Mouse (Mus musculus) liver, embryonic 16.5 days (tissue): ENCODE data around the gene Gm21988. TPM values are rescaled to one million over a fixed set of nuclear protein-coding genes. Genes with fewer than 3 reads are reported as not detected.

Source experiments
- ATAC-seq: fragments of 200-750 bp; cut with Nextera tagmentation; 2 replicates; pipeline ENCODE4 v1.8.0; 2017; ENCODE audit warnings: low read depth, mild to moderate bottlenecking, moderate number of reproducible peaks, moderate library complexity
- H3K27ac ChIP-seq: fragments of 300-500 bp; sonication (generic); 2 replicates; pipeline ENCODE4 v1.5.1; 2014; ENCODE audit warnings: mild to moderate bottlenecking, low read length
- H3K27me3 ChIP-seq: fragments of 300-500 bp; sonication (generic); 2 replicates; pipeline ENCODE4 v1.6.1; 2014; ENCODE audit warnings: low read depth, low read length, mixed read lengths; ENCODE audit not compliant: control insufficient read depth, insufficient read depth
- H3K36me3 ChIP-seq: fragments of 300-500 bp; sonication (generic); 2 replicates; pipeline ENCODE4 v1.6.1; 2014; ENCODE audit warnings: mild to moderate bottlenecking; ENCODE audit not compliant: control insufficient read depth, insufficient read depth
- H3K4me1 ChIP-seq: fragments of 300-500 bp; sonication (generic); 2 replicates; pipeline ENCODE4 v1.6.1; 2014; ENCODE audit warnings: low read depth, low read length, mixed read lengths; ENCODE audit not compliant: control insufficient read depth
- H3K4me2 ChIP-seq: fragments of 300-500 bp; sonication (generic); 2 replicates; pipeline ENCODE4 v1.6.1; 2014; ENCODE audit warnings: low read depth, low read length, mixed read lengths
- H3K4me3 ChIP-seq: fragments of 300-500 bp; sonication (generic); 2 replicates; pipeline ENCODE4 v1.5.1; 2014; ENCODE audit warnings: low read depth, mild to moderate bottlenecking, low read length
- H3K9ac ChIP-seq: fragments of 300-500 bp; sonication (generic); 2 replicates; pipeline ENCODE4 v1.6.1; 2014; ENCODE audit warnings: low read depth, low read length
- H3K9me3 ChIP-seq: fragments of 300-500 bp; sonication (generic); replicated peaks from 2 replicates; pipeline ENCODE4 v1.6.1; 2016; ENCODE audit warnings: low read length; ENCODE audit not compliant: control insufficient read depth
- WGBS: fragments of 180-500 bp; shearing (Covaris S2); extraction: QIAGEN DNeasy Blood & Tissue Kit; methylation state at CpG from one replicate; pipeline ENCODE4 v1.1.7; 2014; ENCODE audit not compliant: insufficient replicate concordance; 5-methylcytosine and 5-hydroxymethylcytosine counted together
- polyA plus RNA-seq: library from polyadenylated mRNA; unstranded; fragments of >200 nt; fragmentation: Nextera tagmentation; extraction: Ambion mirVana; gene quantifications from 2 replicates; pipeline ENCODE4 v1.2.1, GENCODE M21; 2015

The Gm21988 gene
- polyA plus RNA-seq, 1 experiment from 2014 or later, result 4.3 TPM

- Histone ChIP-seq H3K4me1 (peaks cover 10% of the 10 kb centered on the region), H3K4me2 (no peak overlapping the region), H3K9me3 (no peaks in the 10 kb centered on the region), H3K9ac (no peak overlapping the region), H3K36me3 (no peaks in the 10 kb centered on the region), H3K4me3 (no peak overlapping the region), H3K27ac (no peak overlapping the region), H3K27me3 (no peaks in the 10 kb centered on the region)
- WGBS, result 53% methylated on average over 11 of the region's 11 CpGs
- no peak for ATAC-seq
Observed at GRCm38 (mm10) chr11:70242591-70242990, 3.0 kb upstream of the Gm21988 start.

GRCm38 (mm10) chr11:70238591-70239440 lies 814 bp downstream of the Gm21988 start:
- Histone ChIP-seq H3K9me3 (no peaks in the 10 kb centered on the region), H3K4me3 (peak overlapping the region; percentile 96), H3K4me2 (peak overlapping the region; percentile 87), H3K27me3 (no peaks in the 10 kb centered on the region), H3K27ac (peak overlapping the region; percentile 95), H3K36me3 (no peaks in the 10 kb centered on the region), H3K4me1 (peaks cover 34% of the 10 kb centered on the region), H3K9ac (peak overlapping the region; percentile 97)
- WGBS, result 8% methylated on average over 23 of the region's 23 CpGs
- no peak for ATAC-seq

- no peaks in the 10 kb centered on the region for H3K27me3 ChIP-seq
- whole genome bisulfite sequencing, result under 1% methylated on average over 67 of the region's 70 CpGs
- peak within 1 kb of the TSS; percentile 97 for H3K9ac ChIP-seq
- H3K4me2 ChIP-seq, result peak within 1 kb of the TSS; percentile 87
- H3K9me3 ChIP-seq, result no peaks in the 10 kb centered on the region
- H3K4me1 ChIP-seq, result peaks cover 34% of the 10 kb centered on the region
- H3K4me3 ChIP-seq, result peak within 1 kb of the TSS; percentile 96
- peak within 1 kb of the TSS; percentile 95 for H3K27ac ChIP-seq
- H3K36me3 ChIP-seq, result no peaks in the 10 kb centered on the region
- peak; percentile 92 for ATAC-seq
Observed at GRCm38 (mm10) chr11:70237457-70238167, 2.0 kb downstream of the Gm21988 start, which contains the start of gene 0610010K14Rik. Gene 0610010K14Rik (minus strand): TSS chr11:70237914.

- Histone ChIP-seq H3K9me3 (no peaks in the 10 kb centered on the region), H3K4me3 (peak overlapping the region; percentile 96), H3K27ac (peak overlapping the region; percentile 95), H3K9ac (peak overlapping the region; percentile 97), H3K27me3 (no peaks in the 10 kb centered on the region), H3K36me3 (no peaks in the 10 kb centered on the region), H3K4me2 (peak overlapping the region; percentile 87), H3K4me1 (peaks cover 34% of the 10 kb centered on the region)
- 18% methylated on average over 7 of the region's 7 CpGs for WGBS
- no peak for ATAC-seq
Observed at GRCm38 (mm10) chr11:70236717-70237116, 2.9 kb downstream of the Gm21988 start.

- Histone ChIP-seq H3K4me3 (no peak overlapping the region), H3K27me3 (peaks cover under 1% of the 10 kb centered on the region; the same call in 1 of the 2 replicates), H3K27ac (no peak overlapping the region), H3K4me1 (peaks cover 35% of the 10 kb centered on the region), H3K9ac (no peak overlapping the region), H3K9me3 (no peaks in the 10 kb centered on the region), H3K4me2 (no peak overlapping the region), H3K36me3 (no peaks in the 10 kb centered on the region)
- no peak for ATAC-seq
- WGBS, result 85% methylated on average over 12 of the region's 12 CpGs
Observed at GRCm38 (mm10) chr11:70235254-70235900, 4.3 kb downstream of the Gm21988 start.

- WGBS, result 24% methylated on average over 8 of the region's 8 CpGs
- peaks cover 41% of the 10 kb centered on the region for H3K4me1 ChIP-seq
- H3K27me3 ChIP-seq, result peaks cover 9% of the 10 kb centered on the region
- ATAC-seq, result no peak
- H3K9ac ChIP-seq, result no peak overlapping the region
- H3K9me3 ChIP-seq, result no peaks in the 10 kb centered on the region
- no peaks in the 10 kb centered on the region for H3K36me3 ChIP-seq
- no peak overlapping the region for H3K27ac ChIP-seq
- H3K4me3 ChIP-seq, result no peak overlapping the region
- no peak overlapping the region for H3K4me2 ChIP-seq
Observed at GRCm38 (mm10) chr11:70234497-70234896, 5.1 kb downstream of the Gm21988 start.

GRCm38 (mm10) chr11:70234037-70234436 lies 5.6 kb downstream of the Gm21988 start:
- Histone ChIP-seq H3K4me1 (peaks cover 46% of the 10 kb centered on the region), H3K9me3 (no peaks in the 10 kb centered on the region), H3K4me3 (no peak overlapping the region), H3K27ac (no peak overlapping the region), H3K9ac (no peak overlapping the region), H3K27me3 (peaks cover 14% of the 10 kb centered on the region), H3K4me2 (no peak overlapping the region), H3K36me3 (no peaks in the 10 kb centered on the region)
- no peak for ATAC-seq
- WGBS, result 60% methylated on average over 5 of the region's 5 CpGs

- no peak overlapping the region for H3K9ac ChIP-seq
- no peak overlapping the region for H3K27ac ChIP-seq
- H3K27me3 ChIP-seq, result peaks cover 21% of the 10 kb centered on the region
- no peaks in the 10 kb centered on the region for H3K36me3 ChIP-seq
- peaks cover 50% of the 10 kb centered on the region for H3K4me1 ChIP-seq
- ATAC-seq, result no peak
- 61% methylated on average over 8 of the region's 8 CpGs for WGBS
- H3K9me3 ChIP-seq, result no peaks in the 10 kb centered on the region
- H3K4me2 ChIP-seq, result no peak overlapping the region
- H3K4me3 ChIP-seq, result no peak overlapping the region
Observed at GRCm38 (mm10) chr11:70233016-70233415, 6.6 kb downstream of the Gm21988 start.
